Mouse (Mus musculus) kidney, adult 2 months (tissue): ENCODE data around the gene Ranbp9.

Source experiments
- CTCF ChIP-seq: fragments of 200-500 bp; conservative IDR thresholded peaks from 2 replicates; pipeline ENCODE4 v1.5.1; 2011; ENCODE audit warnings: low read depth, mild to moderate bottlenecking, control low read depth, low read length, moderate library complexity, mixed read lengths; ENCODE audit not compliant: insufficient read depth, insufficient read length
- POLR2A ChIP-seq: fragments of 200-500 bp; IDR thresholded peaks from one replicate; pipeline ENCODE4 v1.6.1; 2011; ENCODE audit warnings: low read depth, low read length, control low read depth

GRCm38 (mm10) chr13:43374918-43375432, 106.1 kb downstream of the Ranbp9 start:
- TF ChIP-seq CTCF (no peak), POLR2A (no peak)
